Mouse (Mus musculus) liver, postnatal 0 days (tissue): ENCODE measurements around the gene Klk14. TPM values are rescaled to one million over a fixed set of nuclear protein-coding genes. Genes with fewer than 3 reads are reported as not detected.
"Not testable (repeated sequence)": the region's sequence is repeated elsewhere in the genome, so short reads cannot be mapped to it uniquely, and the experiment has no call there.

ENCODE experiments used
- ATAC-seq: fragments of 200-750 bp; cut with Nextera tagmentation; 2 replicates; pipeline ENCODE4 v1.8.0; 2017; ENCODE audit warnings: mild to moderate bottlenecking, moderate library complexity
- DNase-seq: peaks from one replicate; pipeline ENCODE4 v3.0.0-alpha.2; 2016
- H3K27ac ChIP-seq: fragments of 300-500 bp; sonication (generic); 2 replicates; pipeline ENCODE4 v1.5.1; 2014; ENCODE audit warnings: antibody characterized with exemption, moderate library complexity, mild to moderate bottlenecking, low read depth
- H3K27me3 ChIP-seq: fragments of 300-500 bp; sonication (generic); 2 replicates; pipeline ENCODE4 v1.6.1; 2014; ENCODE audit warnings: low read length, control low read depth, mixed read lengths; ENCODE audit not compliant: insufficient read depth
- H3K36me3 ChIP-seq: fragments of 300-500 bp; sonication (generic); replicated peaks from 2 replicates; pipeline ENCODE4 v1.6.1; 2014; ENCODE audit warnings: mild to moderate bottlenecking, control low read depth, low read length, moderate library complexity, mixed read lengths; ENCODE audit not compliant: insufficient read depth
- H3K4me1 ChIP-seq: fragments of 300-500 bp; sonication (generic); 2 replicates; pipeline ENCODE4 v1.6.1; 2014; ENCODE audit warnings: antibody characterized with exemption, mild to moderate bottlenecking, control low read depth; ENCODE audit not compliant: insufficient read depth
- H3K4me2 ChIP-seq: fragments of 300-500 bp; sonication (generic); 2 replicates; pipeline ENCODE4 v1.6.1; 2014; ENCODE audit warnings: low read depth, mild to moderate bottlenecking, low read length, moderate library complexity, mixed read lengths
- H3K4me3 ChIP-seq: fragments of 300-500 bp; sonication (generic); 2 replicates; pipeline ENCODE4 v1.5.1; 2014; ENCODE audit warnings: low read depth, low read length
- H3K9ac ChIP-seq: fragments of 300-500 bp; sonication (generic); replicated peaks from 2 replicates; pipeline ENCODE4 v1.6.1; 2014; ENCODE audit warnings: mild to moderate bottlenecking, moderate library complexity
- H3K9me3 ChIP-seq: fragments of 300-500 bp; sonication (generic); 2 replicates; pipeline ENCODE4 v1.6.1; 2016; ENCODE audit warnings: mild to moderate bottlenecking, control low read depth, low read length, mixed read lengths
- CTCF ChIP-seq: sonication (generic); IDR thresholded peaks from 2 replicates; pipeline ENCODE4 v1.5.1; 2016; ENCODE audit warnings: antibody characterized with exemption, low read depth
- EP300 ChIP-seq: IDR thresholded peaks from 2 replicates; pipeline ENCODE4 v1.6.1; 2016; ENCODE audit warnings: antibody characterized with exemption, low read depth, mild to moderate bottlenecking
- WGBS: fragments of 180-500 bp; shearing (Covaris S2); extraction: QIAGEN DNeasy Blood & Tissue Kit; methylation state at CpG from one replicate; pipeline ENCODE4 v1.1.7; 2014; ENCODE audit not compliant: insufficient replicate concordance; 5-methylcytosine and 5-hydroxymethylcytosine counted together
- polyA plus RNA-seq: library from polyadenylated mRNA; unstranded; fragments of >200 nt; fragmentation: Nextera tagmentation; extraction: Ambion mirVana; gene quantifications from 2 replicates; pipeline ENCODE4 v1.2.1, GENCODE M21; 2015

The Klk14 gene
- polyA plus RNA-seq, 1 experiment from 2014 or later, result not detected

GRCm38 (mm10) chr7:43672581-43673260 is 17.5 kb upstream of the Klk14 start:
- H3K27me3 ChIP-seq, result no peaks in the 10 kb centered on the region
- no peaks in the 10 kb centered on the region for H3K9me3 ChIP-seq
- ATAC-seq, result no peak
- peak overlapping the region; percentile 74 for H3K4me2 ChIP-seq
- no peak overlapping the region for H3K27ac ChIP-seq
- DNase-seq, result no peak
- TF ChIP-seq EP300 (no peak), CTCF (no peak)
- 17% methylated on average over 10 of the region's 10 CpGs for WGBS
- peaks cover 24% of the 10 kb centered on the region for H3K36me3 ChIP-seq
- H3K4me3 ChIP-seq, result peak overlapping the region; percentile 66
- peaks cover 11% of the 10 kb centered on the region for H3K4me1 ChIP-seq
- peak overlapping the region; percentile 67 for H3K9ac ChIP-seq

DNA sequence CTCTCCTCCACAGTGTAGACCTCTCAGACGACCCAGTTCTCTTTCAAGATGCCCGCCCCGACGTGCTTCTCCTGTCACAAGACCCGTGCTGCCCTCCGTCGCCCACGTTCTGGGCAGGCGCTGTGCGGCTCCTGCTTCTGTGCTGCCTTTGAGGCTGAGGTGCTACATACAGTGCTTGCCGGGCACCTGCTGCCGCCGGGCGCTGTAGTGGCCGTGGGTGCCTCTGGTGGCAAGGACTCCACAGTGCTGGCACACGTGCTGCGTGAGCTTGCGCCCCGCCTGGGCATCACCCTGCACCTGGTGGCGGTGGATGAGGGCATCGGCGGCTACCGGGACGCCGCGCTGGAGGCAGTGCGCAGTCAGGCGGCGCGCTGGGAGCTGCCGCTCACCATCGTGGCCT is 15.1 kb upstream of the Klk14 start:
- H3K36me3 ChIP-seq, result peaks cover 24% of the 10 kb centered on the region
- no peak for DNase-seq
- no peak overlapping the region for H3K4me2 ChIP-seq
- no peaks in the 10 kb centered on the region for H3K27me3 ChIP-seq
- no peak overlapping the region for H3K9ac ChIP-seq
- ATAC-seq, result no peak
- no peaks in the 10 kb centered on the region for H3K9me3 ChIP-seq
- H3K27ac ChIP-seq, result no peak overlapping the region
- WGBS, result 91% methylated on average over 32 of the region's 32 CpGs
- H3K4me1 ChIP-seq, result peaks cover 11% of the 10 kb centered on the region
- TF ChIP-seq EP300 (no peak), CTCF (no peak)
- no peak overlapping the region for H3K4me3 ChIP-seq

- H3K4me1 ChIP-seq, result no peaks in the 10 kb centered on the region
- no peak for ATAC-seq
- TF ChIP-seq CTCF, result peak; percentile 66
- no peak for TF ChIP-seq EP300
- no peak overlapping the region for H3K9ac ChIP-seq
- H3K9me3 ChIP-seq, result no peaks in the 10 kb centered on the region
- H3K27ac ChIP-seq, result no peak overlapping the region
- H3K4me2 ChIP-seq, result no peak overlapping the region
- H3K36me3 ChIP-seq, result peaks cover 24% of the 10 kb centered on the region
- no peaks in the 10 kb centered on the region for H3K27me3 ChIP-seq
- DNase-seq, result peak; percentile 58
- H3K4me3 ChIP-seq, result no peak overlapping the region
These were observed 11.7 kb upstream of the Klk14 start for GRCm38 (mm10) chr7:43678517-43678916.

DNA sequence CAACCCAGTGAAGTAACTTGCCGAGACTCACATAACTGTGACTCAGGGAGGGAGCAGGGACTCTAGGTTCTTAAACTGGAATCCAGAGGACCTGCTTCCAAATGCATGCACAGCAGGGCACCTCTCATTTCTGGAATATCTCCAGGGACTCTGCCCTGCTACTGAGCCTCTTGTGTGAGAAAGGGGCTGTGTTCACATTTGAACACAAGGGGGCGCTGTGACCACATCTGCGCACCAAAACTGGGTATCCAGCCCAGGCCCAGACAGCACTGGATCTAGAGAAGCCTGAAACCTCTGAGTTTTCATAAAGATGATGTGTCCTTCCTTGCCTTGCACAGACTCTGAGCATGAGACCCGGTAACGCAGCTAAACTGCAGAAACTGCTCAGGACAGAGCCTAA is 9.3 kb upstream of the Klk14 start:
- TF ChIP-seq CTCF (peak; percentile 86), EP300 (no peak)
- no peak overlapping the region for H3K4me3 ChIP-seq
- H3K4me1 ChIP-seq, result no peaks in the 10 kb centered on the region
- H3K4me2 ChIP-seq, result no peak overlapping the region
- DNase-seq (peak; percentile 70), ATAC-seq (peak; percentile 38; the same call in 1 of the 2 replicates)
- H3K27me3 ChIP-seq, result no peaks in the 10 kb centered on the region
- H3K9me3 ChIP-seq, result no peaks in the 10 kb centered on the region
- H3K27ac ChIP-seq, result no peak overlapping the region
- peaks cover 16% of the 10 kb centered on the region for H3K36me3 ChIP-seq
- H3K9ac ChIP-seq, result no peak overlapping the region
- 20% methylated on average over 5 of the region's 5 CpGs for WGBS

DNA sequence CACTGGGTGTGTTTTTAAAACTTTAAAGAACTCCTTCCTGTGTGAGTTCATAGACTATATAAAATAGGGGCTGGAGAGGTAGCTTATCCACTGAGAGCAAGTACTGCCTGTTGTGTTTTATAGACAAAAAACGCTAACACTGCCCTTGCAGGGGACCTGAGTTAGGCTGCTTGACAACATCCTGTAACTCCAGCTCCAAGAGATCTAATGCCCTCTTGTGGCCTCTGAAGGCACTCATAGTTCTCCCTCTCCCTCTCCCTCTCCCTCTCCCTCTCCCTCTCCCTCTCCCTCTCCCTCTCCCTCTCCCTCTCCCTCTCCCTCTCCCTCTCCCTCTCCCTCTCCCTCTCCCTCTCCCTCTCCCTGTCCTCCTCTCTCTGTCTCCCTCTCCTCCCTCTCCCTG is 7.7 kb upstream of the Klk14 start:
- not testable (repeated sequence) for H3K4me2 ChIP-seq, H3K36me3 ChIP-seq, DNase-seq, ATAC-seq, H3K27me3 ChIP-seq, H3K4me1 ChIP-seq, H3K4me3 ChIP-seq, H3K27ac ChIP-seq, H3K9ac ChIP-seq, H3K9me3 ChIP-seq
- 14% methylated on average over 1 of the region's 1 CpGs for WGBS
- TF ChIP-seq CTCF, result peak; percentile 38

GRCm38 (mm10) chr7:43685088-43685487 is 5.1 kb upstream of the Klk14 start:
- Histone ChIP-seq H3K4me1 (no peaks in the 10 kb centered on the region), H3K27me3 (no peaks in the 10 kb centered on the region), H3K36me3 (no peaks in the 10 kb centered on the region), H3K9ac (no peak overlapping the region), H3K27ac (no peak overlapping the region), H3K9me3 (no peaks in the 10 kb centered on the region), H3K4me3 (no peak overlapping the region), H3K4me2 (no peak overlapping the region)
- whole genome bisulfite sequencing, result 33% methylated on average over 7 of the region's 7 CpGs
- TF ChIP-seq CTCF (no peak), EP300 (no peak)
- ATAC-seq (no peak), DNase-seq (no peak)

DNA sequence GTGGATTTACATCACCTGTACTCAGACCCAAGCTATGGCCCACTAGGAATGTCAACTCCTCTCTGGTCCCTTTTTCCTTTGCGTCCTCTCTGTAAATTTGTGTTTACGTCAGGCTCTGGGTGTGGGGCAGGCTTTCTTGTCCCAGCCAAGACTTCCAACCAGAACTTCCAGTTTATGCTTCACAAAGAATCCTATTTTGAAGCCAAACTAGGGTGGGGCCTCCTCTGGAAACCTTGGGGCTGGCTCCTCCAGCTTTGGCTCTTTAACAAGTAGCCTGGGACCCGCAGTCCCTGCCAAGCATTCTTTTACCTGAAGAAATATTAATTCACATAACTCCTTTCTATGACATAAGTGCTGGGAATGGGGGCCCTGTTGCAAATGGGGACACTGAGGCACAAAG is 19.8 kb downstream of the Klk14 start:
- no peaks in the 10 kb centered on the region for H3K4me1 ChIP-seq
- no peaks in the 10 kb centered on the region for H3K9me3 ChIP-seq
- DNase-seq (no peak), ATAC-seq (no peak)
- no peak overlapping the region for H3K4me3 ChIP-seq
- TF ChIP-seq EP300 (no peak), CTCF (no peak)
- 75% methylated on average over 3 of the region's 3 CpGs for WGBS
- H3K4me2 ChIP-seq, result no peak overlapping the region
- no peak overlapping the region for H3K9ac ChIP-seq
- H3K36me3 ChIP-seq, result no peaks in the 10 kb centered on the region
- 0 out of 2 replicates have a peak, but pooled peaks cover 5% of the 10 kb centered on the region for H3K27me3 ChIP-seq
- H3K27ac ChIP-seq, result no peak overlapping the region
